Mouse (Mus musculus): Measurements from ENCODE around the gene Myo16. TPM values are rescaled to one million over a fixed set of nuclear protein-coding genes. Genes with fewer than 3 reads are reported as not detected.

Myo16 gene
- total and polyA plus RNA-seq, 3 experiments = 1.4 to 3.8 TPM; not detected in 1

DNA sequence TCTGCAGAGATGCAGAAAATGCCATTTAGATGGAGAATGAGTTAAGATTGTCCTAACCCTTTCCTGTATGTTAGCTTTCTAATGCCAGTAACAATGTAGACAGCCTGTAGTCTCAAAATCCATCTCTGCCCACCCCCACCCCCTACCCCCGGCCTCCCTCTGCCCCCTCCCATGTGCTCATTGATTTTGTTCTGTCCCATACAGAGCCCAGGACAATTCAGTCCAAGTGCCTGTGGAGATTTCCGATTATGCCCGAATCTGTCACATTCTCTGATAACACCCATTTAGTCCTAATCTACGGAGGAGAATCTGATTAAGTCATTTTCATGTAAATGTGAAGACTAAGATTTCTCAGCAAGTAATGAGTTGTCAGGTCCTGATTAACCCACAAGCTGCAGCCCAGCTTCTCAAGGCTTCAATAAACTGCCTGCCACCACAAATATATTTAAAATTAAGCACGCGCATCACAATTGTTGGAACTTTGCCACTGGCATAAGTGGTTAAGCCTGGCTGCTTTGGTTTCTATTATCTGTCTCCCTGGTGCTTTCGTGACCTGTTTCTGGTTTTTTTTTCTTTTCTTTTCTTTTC lies 237.5 kb downstream of the Myo16 start:
- no peaks in the 10 kb centered on the region for H3K36me3 ChIP-seq (ENCODE audit: control insufficient read depth, insufficient read depth, low read length)
- no peaks in the 10 kb centered on the region; the same call in 1 of the 2 replicates for H3K4me1 ChIP-seq (ENCODE audit: control insufficient read depth, insufficient read depth, low read length)
- WGBS = 72% methylated on average over 7 of the region's 7 CpGs
- H3K9ac ChIP-seq (ENCODE audit: low read depth, low read length) = no peak overlapping the region
- no peaks in the 10 kb centered on the region for H3K79me2 ChIP-seq (replicated peaks; ENCODE audit: control insufficient read depth, insufficient read depth, low read length)
- DNase-seq = no peak
- H3K4me3 ChIP-seq = no peak overlapping the region
- H3K27me3 ChIP-seq (ENCODE audit: control insufficient read depth, insufficient read depth, low read length) = no peaks in the 10 kb centered on the region
- TF ChIP-seq EP300 (IDR thresholded peaks at IDR 0.05; ENCODE audit: insufficient read depth, low read depth, low read length) (no peak), CTCF (IDR thresholded peaks at IDR 0.05) (no peak), POLR2A (IDR thresholded peaks at IDR 0.05; ENCODE audit: insufficient read depth, low read depth, low read length) (no peak)
- intact Hi-C loops (cut with DNase I) = no loop called here
- H3K27ac ChIP-seq = no peak overlapping the region

DNA sequence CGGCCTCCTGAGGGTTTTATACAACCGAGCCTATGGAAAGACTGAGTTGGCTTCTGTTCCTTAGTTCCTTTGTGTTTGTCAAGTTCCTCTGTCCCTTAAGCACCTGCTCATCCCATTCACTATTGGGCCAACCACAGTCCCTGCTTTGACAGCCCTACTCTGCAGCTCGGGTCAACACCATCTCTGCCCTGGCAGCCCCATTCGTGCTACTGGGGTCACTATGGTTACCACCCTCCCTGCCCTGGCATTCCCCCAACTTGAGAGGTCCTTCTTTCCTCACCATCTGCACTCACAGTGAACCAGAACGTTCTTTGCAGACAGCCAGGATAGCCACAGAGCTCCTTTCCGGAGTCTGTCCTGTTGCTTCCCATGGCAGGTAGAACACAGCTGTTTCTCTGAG lies 238.2 kb downstream of the Myo16 start:
- TF ChIP-seq POLR2A (IDR thresholded peaks at IDR 0.05; ENCODE audit: insufficient read depth, low read depth, low read length) (no peak), CTCF (IDR thresholded peaks at IDR 0.05) (no peak), EP300 (IDR thresholded peaks at IDR 0.05; ENCODE audit: insufficient read depth, low read depth, low read length) (no peak)

DNA sequence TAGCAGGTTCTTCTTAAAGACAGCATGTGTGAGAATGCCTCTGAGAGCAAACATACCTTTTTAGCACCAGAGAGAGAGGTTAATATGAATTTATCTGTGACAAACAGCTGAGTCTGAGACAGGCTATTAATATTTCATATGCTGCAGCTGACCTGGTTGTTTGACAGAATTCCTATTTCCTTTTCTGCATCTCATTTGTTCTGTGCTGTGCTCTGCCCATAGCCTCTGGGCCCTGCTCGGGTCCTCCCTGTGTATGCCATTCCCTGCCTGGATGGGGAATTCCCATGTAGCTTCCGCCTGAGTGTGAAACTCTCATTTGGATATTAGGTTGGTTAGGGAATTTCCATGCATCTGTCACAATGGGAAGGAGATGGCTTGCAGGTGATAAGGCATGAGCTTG lies 240.8 kb downstream of the Myo16 start:
- no peaks in the 10 kb centered on the region for H3K36me3 ChIP-seq (ENCODE audit: control insufficient read depth, insufficient read depth, low read length)
- no peak for DNase-seq
- no peaks in the 10 kb centered on the region for H3K27me3 ChIP-seq (ENCODE audit: control insufficient read depth, insufficient read depth, low read length)
- H3K4me1 ChIP-seq (ENCODE audit: control insufficient read depth, insufficient read depth, low read length) = no peaks in the 10 kb centered on the region
- intact Hi-C loops (cut with DNase I) = no loop called here
- no peaks in the 10 kb centered on the region for H3K79me2 ChIP-seq (replicated peaks; ENCODE audit: control insufficient read depth, insufficient read depth, low read length)
- 53% methylated on average over 2 of the region's 2 CpGs for WGBS
- H3K4me3 ChIP-seq = no peak overlapping the region
- no peak overlapping the region for H3K9ac ChIP-seq (ENCODE audit: low read depth, low read length)
- TF ChIP-seq EP300 (IDR thresholded peaks at IDR 0.05; ENCODE audit: insufficient read depth, low read depth, low read length) (no peak), POLR2A (IDR thresholded peaks at IDR 0.05; ENCODE audit: insufficient read depth, low read depth, low read length) (no peak), CTCF (IDR thresholded peaks at IDR 0.05) (no peak)
- H3K27ac ChIP-seq = no peak overlapping the region

More for the DNA sequence above, 238.2 kb downstream of the Myo16 start:
- Histone ChIP-seq H3K9ac (ENCODE audit: low read depth, low read length) (no peak overlapping the region), H3K27ac (no peak overlapping the region), H3K79me2 (replicated peaks; ENCODE audit: control insufficient read depth, insufficient read depth, low read length) (no peaks in the 10 kb centered on the region), H3K4me3 (no peak overlapping the region), H3K36me3 (ENCODE audit: control insufficient read depth, insufficient read depth, low read length) (no peaks in the 10 kb centered on the region), H3K27me3 (ENCODE audit: control insufficient read depth, insufficient read depth, low read length) (no peaks in the 10 kb centered on the region), H3K4me1 (ENCODE audit: control insufficient read depth, insufficient read depth, low read length) (no peaks in the 10 kb centered on the region)
- no peak for DNase-seq
- WGBS = 55% methylated on average over 6 of the region's 6 CpGs
- intact Hi-C loops (cut with DNase I) = no loop called here

DNA sequence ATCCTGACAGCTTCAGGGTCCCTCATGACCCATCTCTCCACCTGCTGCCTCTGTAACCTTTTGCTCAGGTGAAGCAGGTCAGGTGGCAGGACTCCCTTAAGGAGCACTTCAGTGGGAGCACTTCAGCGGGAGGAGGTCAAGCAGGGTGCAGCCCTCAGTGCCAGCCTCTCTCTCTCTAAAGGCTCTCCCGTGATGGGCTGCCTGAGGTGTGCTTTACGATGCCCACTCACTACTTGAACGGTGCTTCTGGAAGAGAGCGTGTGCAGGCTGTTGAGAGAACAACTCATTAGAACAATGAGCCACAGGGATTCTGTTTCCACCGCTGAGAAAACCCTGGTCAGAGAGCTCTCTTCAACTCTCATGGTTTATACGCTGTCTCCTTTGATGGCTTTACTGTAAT lies 241.4 kb downstream of the Myo16 start:
- TF ChIP-seq POLR2A (IDR thresholded peaks at IDR 0.05; ENCODE audit: insufficient read depth, low read depth, low read length) (no peak), CTCF (IDR thresholded peaks at IDR 0.05) (no peak), EP300 (IDR thresholded peaks at IDR 0.05; ENCODE audit: insufficient read depth, low read depth, low read length) (no peak)
- H3K4me3 ChIP-seq = no peak overlapping the region
- H3K36me3 ChIP-seq (ENCODE audit: control insufficient read depth, insufficient read depth, low read length) = no peaks in the 10 kb centered on the region
- no peak overlapping the region for H3K27ac ChIP-seq
- H3K79me2 ChIP-seq (replicated peaks; ENCODE audit: control insufficient read depth, insufficient read depth, low read length) = no peaks in the 10 kb centered on the region
- H3K27me3 ChIP-seq (ENCODE audit: control insufficient read depth, insufficient read depth, low read length) = no peaks in the 10 kb centered on the region
- DNase-seq = no peak
- no peak overlapping the region for H3K9ac ChIP-seq (ENCODE audit: low read depth, low read length)
- 76% methylated on average over 7 of the region's 7 CpGs for WGBS
- no peaks in the 10 kb centered on the region for H3K4me1 ChIP-seq (ENCODE audit: control insufficient read depth, insufficient read depth, low read length)
- intact Hi-C loops (cut with DNase I) = loop anchor here (5.0 kb wide), 1 partner anchor 408 kb away; no protein-coding TSS in a partner anchor

DNA sequence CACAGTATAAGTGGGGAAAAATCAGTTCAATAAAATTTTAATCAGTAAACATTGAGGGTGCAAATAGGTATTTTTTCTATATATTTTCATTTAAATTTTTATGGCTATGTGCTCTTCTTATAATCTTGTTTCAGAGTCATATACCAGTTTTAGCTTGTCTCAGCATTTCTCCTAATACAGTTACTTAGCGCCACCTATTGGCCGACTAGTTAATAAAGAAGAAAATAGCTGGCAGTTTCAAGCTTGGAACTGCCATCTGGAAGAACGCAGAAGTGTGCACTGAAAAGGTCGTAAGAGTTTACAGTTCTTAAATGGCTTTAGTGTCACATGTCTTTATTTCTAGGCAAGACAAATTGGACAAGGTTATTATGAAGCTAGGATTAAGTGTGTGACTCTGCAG lies 248.9 kb downstream of the Myo16 start:
- Histone ChIP-seq H3K4me3 (no peak overlapping the region), H3K9ac (ENCODE audit: low read depth, low read length) (no peak overlapping the region), H3K79me2 (replicated peaks; ENCODE audit: control insufficient read depth, insufficient read depth, low read length) (no peaks in the 10 kb centered on the region), H3K27me3 (ENCODE audit: control insufficient read depth, insufficient read depth, low read length) (no peaks in the 10 kb centered on the region), H3K27ac (no peak overlapping the region), H3K4me1 (ENCODE audit: control insufficient read depth, insufficient read depth, low read length) (no peaks in the 10 kb centered on the region), H3K36me3 (ENCODE audit: control insufficient read depth, insufficient read depth, low read length) (no peaks in the 10 kb centered on the region)
- 8% methylated on average over 4 of the region's 4 CpGs for WGBS
- intact Hi-C loops (cut with DNase I) = loop anchor here (1.0 to 5.0 kb wide), 5 partner anchors 172 to 1170 kb away; no protein-coding TSS in a partner anchor
- TF ChIP-seq CTCF (IDR thresholded peaks at IDR 0.05) (peak; percentile 92), EP300 (IDR thresholded peaks at IDR 0.05; ENCODE audit: insufficient read depth, low read depth, low read length) (no peak), POLR2A (IDR thresholded peaks at IDR 0.05; ENCODE audit: insufficient read depth, low read depth, low read length) (no peak)
- no peak for DNase-seq

DNA sequence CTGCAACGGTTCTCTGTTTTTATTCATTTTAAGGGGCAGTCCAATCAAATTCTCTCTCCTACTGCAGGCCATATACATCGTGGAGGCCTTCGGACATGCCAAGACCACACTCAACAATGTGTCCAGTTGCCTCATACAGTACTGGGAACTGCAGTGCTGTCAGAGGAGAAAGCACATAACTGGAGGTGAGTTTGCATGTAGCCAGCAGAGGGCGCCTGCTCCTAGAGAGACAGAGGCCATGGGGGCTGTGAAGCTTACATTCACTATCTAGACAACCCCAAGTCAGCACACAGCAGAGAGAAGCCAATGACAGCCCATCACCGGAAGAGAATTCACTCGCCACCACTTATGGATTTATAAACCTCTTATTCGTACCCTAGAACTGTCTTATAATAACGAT lies 251.8 kb downstream of the Myo16 start:
- peak in 1 of 2 experiments; percentile 37 for DNase-seq
- intact Hi-C loops (cut with DNase I) = no loop called here
- WGBS = 35% methylated on average over 8 of the region's 8 CpGs

More for the DNA sequence above, 251.8 kb downstream of the Myo16 start:
- no peaks in the 10 kb centered on the region for H3K79me2 ChIP-seq (replicated peaks; ENCODE audit: control insufficient read depth, insufficient read depth, low read length)
- H3K27me3 ChIP-seq (ENCODE audit: control insufficient read depth, insufficient read depth, low read length) = no peaks in the 10 kb centered on the region
- TF ChIP-seq EP300 (IDR thresholded peaks at IDR 0.05; ENCODE audit: insufficient read depth, low read depth, low read length) = no peak
- no peak for TF ChIP-seq POLR2A (IDR thresholded peaks at IDR 0.05; ENCODE audit: insufficient read depth, low read depth, low read length)
- peak; percentile 77 for TF ChIP-seq CTCF (IDR thresholded peaks at IDR 0.05)
- H3K4me1 ChIP-seq (ENCODE audit: control insufficient read depth, insufficient read depth, low read length) = no peaks in the 10 kb centered on the region
- H3K4me3 ChIP-seq = no peak overlapping the region
- no peak overlapping the region for H3K9ac ChIP-seq (ENCODE audit: low read depth, low read length)
- no peaks in the 10 kb centered on the region for H3K36me3 ChIP-seq (ENCODE audit: control insufficient read depth, insufficient read depth, low read length)
- no peak overlapping the region for H3K27ac ChIP-seq

Measured in heart, adult 2 months (tissue).